Mouse (Mus musculus) embryonic fibroblast, embryonic 13.5 days (primary cell): Measurements from ENCODE around the gene Upb1.

Source experiments
- CTCF ChIP-seq: IDR thresholded peaks from 2 replicates; pipeline ENCODE4 v1.5.1; 2011; ENCODE audit warnings: mild to moderate bottlenecking, control low read depth, low read length, moderate library complexity, borderline replicate concordance; ENCODE audit not compliant: insufficient read depth
- POLR2A ChIP-seq: IDR thresholded peaks from 2 replicates; pipeline ENCODE4 v1.6.1; 2011; ENCODE audit warnings: low read depth, mild to moderate bottlenecking, control low read depth, low read length, moderate library complexity

GRCm38 (mm10) chr10:75473411-75473810 lies 72.5 kb downstream of the Upb1 start:
- TF ChIP-seq CTCF (no peak), POLR2A (no peak)
